Mouse (Mus musculus): Measurements from ENCODE around the gene Agap1. TPM values are rescaled to one million over a fixed set of nuclear protein-coding genes. Genes with fewer than 3 reads are reported as not detected.

Agap1 gene
- polyA plus RNA-seq, 1 experiment from 2014 or later, result 7.6 TPM

DNA sequence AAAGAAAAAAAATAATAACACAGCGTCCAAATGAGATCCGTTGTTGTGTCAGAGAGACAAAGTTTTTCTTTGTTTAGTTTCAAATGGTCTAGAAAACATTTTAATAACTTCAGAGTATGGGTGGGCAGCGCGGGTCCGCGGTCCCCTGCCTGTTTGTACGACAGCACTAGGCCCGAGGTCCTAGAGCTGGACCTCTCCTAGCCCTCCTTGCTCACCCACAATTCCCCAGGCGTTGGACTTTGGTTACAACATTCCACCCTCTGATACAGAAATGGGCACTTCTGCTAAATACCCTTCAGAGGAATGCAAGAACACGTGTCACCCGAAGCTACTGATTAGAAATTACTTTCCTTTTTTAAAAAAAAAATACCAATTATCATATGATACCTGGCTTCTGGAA is 296.7 kb downstream of the Agap1 start:
- no peaks in the 10 kb centered on the region; the same call in 1 of the 2 replicates for H3K4me1 ChIP-seq (replicated peaks; ENCODE audit: control insufficient read depth, insufficient read depth, low read length)
- no peak for ATAC-seq (ENCODE audit: low read depth)
- H3K4me2 ChIP-seq (ENCODE audit: low read depth, low read length), result no peak overlapping the region
- no peak overlapping the region for H3K4me3 ChIP-seq (ENCODE audit: low read length)
- no peaks in the 10 kb centered on the region for H3K27me3 ChIP-seq (ENCODE audit: control insufficient read depth, insufficient read depth, low read depth, low read length)
- no peaks in the 10 kb centered on the region for H3K9me3 ChIP-seq (ENCODE audit: control insufficient read depth, low read length)
- no peak overlapping the region for H3K9ac ChIP-seq (ENCODE audit: low read length)
- no peaks in the 10 kb centered on the region for H3K36me3 ChIP-seq (ENCODE audit: control insufficient read depth, insufficient read depth, low read length)
- H3K27ac ChIP-seq (ENCODE audit: low read length), result no peak overlapping the region
- 60% methylated on average over 11 of the region's 11 CpGs for WGBS

DNA sequence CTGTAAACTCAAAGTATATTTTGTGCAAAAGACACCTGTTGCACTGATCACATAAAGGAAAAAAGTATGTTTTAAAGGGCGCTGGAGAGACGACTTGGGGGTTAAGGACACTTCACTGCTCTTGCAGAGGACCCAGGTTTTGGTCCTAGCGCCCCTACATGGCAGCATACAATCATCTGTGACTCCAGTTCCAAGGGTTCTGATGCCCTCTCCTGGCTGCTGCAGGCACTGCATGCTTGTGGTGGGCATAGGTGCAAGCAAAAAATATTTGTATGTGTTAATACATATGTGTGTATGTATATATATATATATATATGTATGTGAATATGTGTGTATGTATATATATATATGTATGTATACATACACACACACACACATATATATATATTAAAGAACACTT is 298.1 kb downstream of the Agap1 start:
- Histone ChIP-seq H3K4me2 (ENCODE audit: low read depth, low read length) (no peak overlapping the region), H3K36me3 (ENCODE audit: control insufficient read depth, insufficient read depth, low read length) (no peaks in the 10 kb centered on the region), H3K4me1 (replicated peaks; ENCODE audit: control insufficient read depth, insufficient read depth, low read length) (no peaks in the 10 kb centered on the region; the same call in 1 of the 2 replicates), H3K27ac (ENCODE audit: low read length) (no peak overlapping the region), H3K9me3 (ENCODE audit: control insufficient read depth, low read length) (no peaks in the 10 kb centered on the region), H3K27me3 (ENCODE audit: control insufficient read depth, insufficient read depth, low read depth, low read length) (no peaks in the 10 kb centered on the region), H3K4me3 (ENCODE audit: low read length) (no peak overlapping the region), H3K9ac (ENCODE audit: low read length) (no peak overlapping the region)
- 95% methylated on average over 3 of the region's 3 CpGs for WGBS
- no peak for ATAC-seq (ENCODE audit: low read depth)

DNA sequence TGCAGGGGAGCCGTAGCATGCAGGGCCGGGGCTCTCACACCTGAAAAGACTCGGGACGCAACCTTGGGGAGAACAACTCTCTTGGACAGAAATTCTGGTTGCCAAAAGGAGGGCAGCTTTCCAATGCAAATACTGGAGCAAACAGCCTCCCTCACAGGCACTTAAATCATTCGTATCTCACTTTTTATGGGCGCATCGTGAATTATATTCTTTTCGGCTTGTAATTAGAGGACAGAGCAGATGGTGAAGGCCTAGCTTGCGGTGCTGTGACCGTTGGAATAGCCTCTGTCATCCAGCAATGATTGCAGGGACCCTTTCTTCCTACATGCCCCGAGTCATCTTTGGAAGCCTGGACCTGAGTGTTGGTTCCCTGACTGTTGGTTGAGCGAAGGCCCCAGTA is 300.8 kb downstream of the Agap1 start:
- WGBS, result 66% methylated on average over 12 of the region's 12 CpGs

DNA sequence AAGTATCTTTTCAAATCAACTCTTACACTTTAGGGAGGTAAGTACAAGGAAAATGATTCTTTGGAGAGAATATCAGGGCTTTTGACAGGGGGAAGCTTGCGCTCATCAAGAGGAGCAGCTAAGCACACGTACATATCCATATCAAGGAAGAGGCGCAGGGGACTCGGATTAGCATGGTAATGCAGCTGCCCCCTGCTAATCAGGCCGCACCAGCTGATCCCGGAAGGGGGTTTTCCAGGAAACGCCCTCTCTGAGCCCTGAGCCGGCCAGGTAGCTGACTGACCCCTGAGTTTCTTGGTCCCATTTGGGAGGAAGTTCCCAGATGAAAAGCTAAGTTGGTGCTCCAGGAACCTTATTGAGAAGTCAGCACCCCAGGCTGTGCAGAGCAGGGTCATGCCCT is 301.8 kb downstream of the Agap1 start:
- ATAC-seq (ENCODE audit: low read depth), result no peak
- no peak overlapping the region for H3K9ac ChIP-seq (ENCODE audit: low read length)
- no peaks in the 10 kb centered on the region for H3K27me3 ChIP-seq (ENCODE audit: control insufficient read depth, insufficient read depth, low read depth, low read length)
- H3K4me3 ChIP-seq (ENCODE audit: low read length), result no peak overlapping the region
- H3K36me3 ChIP-seq (ENCODE audit: control insufficient read depth, insufficient read depth, low read length), result no peaks in the 10 kb centered on the region
- WGBS, result 62% methylated on average over 8 of the region's 8 CpGs
- H3K27ac ChIP-seq (ENCODE audit: low read length), result no peak overlapping the region
- no peak overlapping the region for H3K4me2 ChIP-seq (ENCODE audit: low read depth, low read length)
- no peaks in the 10 kb centered on the region for H3K4me1 ChIP-seq (replicated peaks; ENCODE audit: control insufficient read depth, insufficient read depth, low read length)
- no peaks in the 10 kb centered on the region; the same call in 1 of the 2 replicates for H3K9me3 ChIP-seq (ENCODE audit: control insufficient read depth, low read length)

More for the DNA sequence above, 300.8 kb downstream of the Agap1 start:
- Histone ChIP-seq H3K4me1 (replicated peaks; ENCODE audit: control insufficient read depth, insufficient read depth, low read length) (no peaks in the 10 kb centered on the region; the same call in 1 of the 2 replicates), H3K4me2 (ENCODE audit: low read depth, low read length) (no peak overlapping the region), H3K9me3 (ENCODE audit: control insufficient read depth, low read length) (no peaks in the 10 kb centered on the region; the same call in 1 of the 2 replicates), H3K36me3 (ENCODE audit: control insufficient read depth, insufficient read depth, low read length) (no peaks in the 10 kb centered on the region), H3K9ac (ENCODE audit: low read length) (no peak overlapping the region), H3K4me3 (ENCODE audit: low read length) (no peak overlapping the region), H3K27me3 (ENCODE audit: control insufficient read depth, insufficient read depth, low read depth, low read length) (no peaks in the 10 kb centered on the region), H3K27ac (ENCODE audit: low read length) (no peak overlapping the region)
- no peak for ATAC-seq (ENCODE audit: low read depth)

DNA sequence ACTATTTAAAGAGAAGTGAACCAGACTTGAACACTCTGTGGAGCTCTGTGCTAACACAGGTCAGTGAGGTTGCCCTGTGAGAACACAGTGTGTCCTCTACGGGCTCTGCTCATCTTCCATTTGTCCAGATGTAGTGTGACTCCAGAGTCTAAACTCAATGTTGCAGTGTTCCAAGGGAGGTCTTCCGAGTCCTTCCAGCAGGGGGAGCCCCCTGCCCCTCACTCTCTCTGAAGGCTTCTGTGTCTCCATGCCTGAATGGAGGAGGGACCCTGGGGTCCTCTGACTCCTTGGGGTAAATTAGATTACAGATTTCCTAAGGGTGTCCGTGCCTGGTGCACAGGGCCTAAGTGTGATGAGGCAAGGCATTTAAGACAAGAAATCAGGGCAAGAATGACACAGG is 302.9 kb downstream of the Agap1 start:
- Histone ChIP-seq H3K4me2 (ENCODE audit: low read depth, low read length) (no peak overlapping the region), H3K9ac (ENCODE audit: low read length) (no peak overlapping the region), H3K4me1 (replicated peaks; ENCODE audit: control insufficient read depth, insufficient read depth, low read length) (no peaks in the 10 kb centered on the region), H3K36me3 (ENCODE audit: control insufficient read depth, insufficient read depth, low read length) (no peaks in the 10 kb centered on the region), H3K4me3 (ENCODE audit: low read length) (no peak overlapping the region), H3K27ac (ENCODE audit: low read length) (no peak overlapping the region), H3K9me3 (ENCODE audit: control insufficient read depth, low read length) (no peaks in the 10 kb centered on the region; the same call in 1 of the 2 replicates), H3K27me3 (ENCODE audit: control insufficient read depth, insufficient read depth, low read depth, low read length) (no peaks in the 10 kb centered on the region)
- WGBS, result 65% methylated on average over 3 of the region's 3 CpGs
- ATAC-seq (ENCODE audit: low read depth), result no peak

DNA sequence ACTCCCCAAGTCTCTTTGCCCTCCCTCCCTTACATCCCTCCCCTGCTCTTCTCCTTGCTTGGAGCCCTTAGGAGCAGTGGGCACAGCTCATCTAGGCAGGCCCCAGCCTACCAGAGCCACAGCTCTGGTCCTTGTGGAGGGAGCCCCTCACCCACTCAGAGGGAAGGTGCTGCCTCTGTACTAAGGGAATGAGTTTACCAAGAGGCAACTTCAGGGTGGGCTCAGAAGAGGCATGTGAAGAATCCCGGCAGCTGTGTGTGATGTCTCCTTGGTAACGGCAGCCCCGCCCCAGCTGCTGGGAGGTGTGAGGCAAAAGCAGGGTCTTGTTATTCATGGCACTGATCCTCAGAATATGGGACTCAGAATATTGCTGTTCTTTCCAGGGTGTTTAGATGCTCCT is 309.3 kb downstream of the Agap1 start:
- ATAC-seq (ENCODE audit: low read depth), result peak; percentile 68
- 5% methylated on average over 3 of the region's 3 CpGs for WGBS
- H3K27me3 ChIP-seq (ENCODE audit: control insufficient read depth, insufficient read depth, low read depth, low read length), result no peaks in the 10 kb centered on the region

DNA sequence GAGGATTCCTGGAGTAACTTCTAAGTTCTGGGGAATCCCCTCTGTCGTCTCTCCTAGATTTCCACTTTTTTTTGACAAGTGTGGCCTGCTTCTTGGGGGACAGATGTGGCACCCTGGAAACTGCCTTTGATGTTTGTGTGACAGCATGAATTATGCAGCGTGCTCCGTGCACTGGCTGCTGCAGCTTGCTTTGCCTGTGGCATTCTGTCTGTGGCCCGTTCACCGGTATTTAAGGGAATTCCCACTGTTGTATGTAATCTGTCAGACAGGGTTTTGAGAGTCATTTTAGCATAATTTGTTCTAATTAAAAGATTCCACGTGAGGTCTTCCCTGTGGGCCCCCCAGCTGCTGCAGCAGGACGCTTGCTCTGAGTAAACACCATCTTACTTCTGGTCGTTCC is 312.3 kb downstream of the Agap1 start:
- peaks cover 2% of the 10 kb centered on the region; the same call in 1 of the 2 replicates for H3K9me3 ChIP-seq (ENCODE audit: control insufficient read depth, low read length)
- WGBS, result 44% methylated on average over 8 of the region's 8 CpGs
- no peak overlapping the region for H3K9ac ChIP-seq (ENCODE audit: low read length)
- no peak overlapping the region for H3K4me3 ChIP-seq (ENCODE audit: low read length)
- H3K27me3 ChIP-seq (ENCODE audit: control insufficient read depth, insufficient read depth, low read depth, low read length), result no peaks in the 10 kb centered on the region
- no peak overlapping the region for H3K27ac ChIP-seq (ENCODE audit: low read length)
- no peak overlapping the region for H3K4me2 ChIP-seq (ENCODE audit: low read depth, low read length)
- ATAC-seq (ENCODE audit: low read depth), result no peak
- H3K36me3 ChIP-seq (ENCODE audit: control insufficient read depth, insufficient read depth, low read length), result peaks cover 5% of the 10 kb centered on the region
- H3K4me1 ChIP-seq (replicated peaks; ENCODE audit: control insufficient read depth, insufficient read depth, low read length), result peaks cover 8% of the 10 kb centered on the region

More for the DNA sequence above, 309.3 kb downstream of the Agap1 start:
- H3K4me1 ChIP-seq (replicated peaks; ENCODE audit: control insufficient read depth, insufficient read depth, low read length), result peaks cover 8% of the 10 kb centered on the region
- H3K4me3 ChIP-seq (ENCODE audit: low read length), result no peak overlapping the region
- H3K9ac ChIP-seq (ENCODE audit: low read length), result no peak overlapping the region
- no peaks in the 10 kb centered on the region for H3K36me3 ChIP-seq (ENCODE audit: control insufficient read depth, insufficient read depth, low read length)
- H3K4me2 ChIP-seq (ENCODE audit: low read depth, low read length), result no peak overlapping the region
- H3K27ac ChIP-seq (ENCODE audit: low read length), result no peak overlapping the region
- no peaks in the 10 kb centered on the region for H3K9me3 ChIP-seq (ENCODE audit: control insufficient read depth, low read length)

DNA sequence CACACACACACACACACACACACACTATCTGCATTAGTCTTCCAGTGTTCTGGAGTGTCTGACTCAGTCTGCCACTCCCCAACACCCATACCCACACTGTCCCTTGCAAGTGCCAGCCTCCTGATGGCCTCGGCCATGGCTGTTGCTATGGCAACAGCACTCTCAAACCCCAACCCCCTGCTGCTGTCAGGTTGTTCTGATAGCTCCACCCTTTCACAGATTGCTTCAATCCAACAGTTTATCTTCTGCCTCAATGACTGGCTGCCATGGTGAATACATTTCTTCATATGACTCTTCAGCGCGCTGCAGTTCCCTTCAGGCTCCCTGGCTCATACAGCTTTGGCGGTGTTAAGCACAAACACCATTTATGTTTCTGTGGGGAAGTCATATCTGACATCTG is 315.0 kb downstream of the Agap1 start:
- Histone ChIP-seq H3K27ac (ENCODE audit: low read length) (no peak overlapping the region), H3K4me2 (ENCODE audit: low read depth, low read length) (no peak overlapping the region), H3K9ac (ENCODE audit: low read length) (no peak overlapping the region), H3K27me3 (ENCODE audit: control insufficient read depth, insufficient read depth, low read depth, low read length) (no peaks in the 10 kb centered on the region), H3K36me3 (ENCODE audit: control insufficient read depth, insufficient read depth, low read length) (peaks cover 5% of the 10 kb centered on the region), H3K4me3 (ENCODE audit: low read length) (no peak overlapping the region), H3K4me1 (replicated peaks; ENCODE audit: control insufficient read depth, insufficient read depth, low read length) (no peaks in the 10 kb centered on the region), H3K9me3 (ENCODE audit: control insufficient read depth, low read length) (peaks cover 2% of the 10 kb centered on the region; the same call in 1 of the 2 replicates)
- no peak for ATAC-seq (ENCODE audit: low read depth)
- WGBS, result 76% methylated on average over 4 of the region's 4 CpGs

DNA sequence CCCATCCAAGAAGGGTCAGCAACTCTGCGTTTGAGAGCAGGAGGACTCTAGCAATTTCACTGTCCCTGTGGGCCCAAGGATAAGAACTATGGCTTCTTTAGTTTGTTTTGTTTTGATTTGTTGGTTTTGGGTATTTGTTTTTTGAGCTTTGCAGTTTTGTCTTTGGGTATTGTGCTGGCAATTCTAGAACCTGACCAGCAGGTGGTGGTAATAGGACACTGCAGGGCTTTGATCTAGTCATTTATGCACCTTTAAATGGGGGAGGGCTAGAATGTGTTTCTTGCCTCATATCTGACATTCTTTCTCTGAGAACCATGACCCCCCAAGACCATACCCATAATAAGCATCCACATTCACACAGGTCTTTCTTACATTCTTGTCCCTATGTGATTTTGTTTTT is 315.7 kb downstream of the Agap1 start:
- WGBS, result 77% methylated on average over 1 of the region's 1 CpGs
- Histone ChIP-seq H3K27ac (ENCODE audit: low read length) (no peak overlapping the region), H3K27me3 (ENCODE audit: control insufficient read depth, insufficient read depth, low read depth, low read length) (no peaks in the 10 kb centered on the region), H3K4me1 (replicated peaks; ENCODE audit: control insufficient read depth, insufficient read depth, low read length) (no peaks in the 10 kb centered on the region), H3K9ac (ENCODE audit: low read length) (no peak overlapping the region), H3K36me3 (ENCODE audit: control insufficient read depth, insufficient read depth, low read length) (peaks cover 5% of the 10 kb centered on the region), H3K4me3 (ENCODE audit: low read length) (no peak overlapping the region), H3K9me3 (ENCODE audit: control insufficient read depth, low read length) (peaks cover 2% of the 10 kb centered on the region; the same call in 1 of the 2 replicates), H3K4me2 (ENCODE audit: low read depth, low read length) (no peak overlapping the region)
- no peak for ATAC-seq (ENCODE audit: low read depth)

DNA sequence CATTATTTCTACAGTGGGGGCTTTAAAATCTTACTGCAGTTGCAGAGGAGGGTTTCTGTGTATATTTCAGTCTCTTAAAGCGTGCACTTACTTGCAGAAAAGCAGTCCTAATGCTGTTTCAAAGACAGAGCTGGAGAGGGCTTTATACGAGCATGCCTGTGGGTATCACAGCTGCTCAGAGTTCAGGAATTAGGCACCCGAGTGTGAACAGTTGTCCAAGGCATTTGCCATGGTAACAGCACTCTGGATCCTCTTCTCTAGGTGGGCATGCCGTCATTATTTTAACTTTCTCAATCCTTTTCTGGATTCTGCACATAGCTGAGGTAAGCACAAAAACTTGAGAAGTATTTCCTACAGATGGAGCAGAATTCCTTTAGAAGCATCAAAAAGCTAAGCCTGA is 321.1 kb downstream of the Agap1 start:
- Histone ChIP-seq H3K27me3 (ENCODE audit: control insufficient read depth, insufficient read depth, low read depth, low read length) (no peaks in the 10 kb centered on the region), H3K4me2 (ENCODE audit: low read depth, low read length) (no peak overlapping the region), H3K4me1 (replicated peaks; ENCODE audit: control insufficient read depth, insufficient read depth, low read length) (no peaks in the 10 kb centered on the region), H3K36me3 (ENCODE audit: control insufficient read depth, insufficient read depth, low read length) (no peaks in the 10 kb centered on the region), H3K9ac (ENCODE audit: low read length) (no peak overlapping the region), H3K4me3 (ENCODE audit: low read length) (no peak overlapping the region), H3K9me3 (ENCODE audit: control insufficient read depth, low read length) (no peaks in the 10 kb centered on the region), H3K27ac (ENCODE audit: low read length) (no peak overlapping the region)
- 53% methylated on average over 4 of the region's 4 CpGs for WGBS
- no peak for ATAC-seq (ENCODE audit: low read depth)

Measured in lung, embryonic 16.5 days (tissue).